Mouse (Mus musculus): ENCODE measurements around the gene Parm1. TPM values are rescaled to one million over a fixed set of nuclear protein-coding genes. Genes with fewer than 3 reads are reported as not detected.

Gene Parm1
- polyA plus RNA-seq (2012; rRNA removed), result 18.1 and 18.3 TPM in 2 replicates

DNA sequence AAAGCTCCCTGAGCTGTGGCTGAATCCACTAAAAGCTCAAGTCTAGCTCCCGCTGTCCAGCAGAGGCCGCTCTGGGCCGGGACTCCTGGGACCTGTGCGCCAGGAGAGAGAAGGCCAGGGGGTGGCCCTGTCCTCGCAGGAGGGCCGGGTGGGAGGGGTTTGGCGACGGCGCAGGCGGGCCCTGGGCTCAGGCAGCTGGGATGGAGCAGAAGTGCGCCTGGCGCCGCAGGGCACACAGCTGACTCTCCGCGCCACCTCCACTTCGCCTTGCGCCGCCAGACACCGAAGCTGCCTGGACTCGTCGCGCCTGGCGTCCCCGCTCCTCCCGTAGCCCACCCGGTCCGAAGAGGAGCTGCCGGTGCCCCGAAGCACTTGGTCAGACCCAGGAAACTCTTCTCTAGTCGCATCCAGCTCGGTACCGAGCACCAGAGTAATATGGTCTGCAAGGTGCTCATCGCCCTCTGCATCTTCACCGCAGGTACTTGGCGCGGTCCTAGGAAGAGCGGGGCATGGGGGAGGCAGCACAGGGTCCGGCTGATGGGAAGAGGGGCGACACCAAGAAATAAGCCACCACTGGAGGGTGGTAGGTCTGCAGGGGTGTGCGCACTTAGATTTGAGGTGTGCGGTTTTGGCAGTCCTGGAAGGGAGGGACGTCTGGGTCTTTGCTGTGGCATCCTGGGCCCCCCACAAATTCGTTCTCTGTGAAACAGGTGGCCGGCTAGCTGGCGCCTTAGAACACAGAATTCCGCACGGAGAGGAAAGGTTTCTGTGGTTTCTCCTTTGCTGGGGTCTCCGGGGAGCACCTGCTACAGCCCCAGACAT is at the start of gene Parm1:
Gene Parm1 (plus strand): TSS at position 136 of the 822 bp plus-strand sequence.
- TF ChIP-seq POLR2A (IDR thresholded peaks at IDR 0.05; ENCODE audit: borderline replicate concordance, insufficient read depth, low read length), result no peak
- TF ChIP-seq CTCF (IDR thresholded peaks at IDR 0.05; ENCODE audit: borderline replicate concordance, insufficient read depth, low read depth, low read length), result peak; percentile 40; the same call in 1 of the 2 replicates
- peak; percentile 58 for DNase-seq
- H3K4me1 ChIP-seq (ENCODE audit: control insufficient read depth, insufficient read depth, low read length), result peaks cover 3% of the 10 kb centered on the region; the same call in 1 of the 2 replicates
- H3K4me3 ChIP-seq (replicated peaks; ENCODE audit: insufficient read depth, low read depth, low read length), result peak within 1 kb of the TSS; percentile 47
- H3K27ac ChIP-seq (ENCODE audit: insufficient read depth, low read length), result 0 out of 2 replicates have a peak within 1 kb of the TSS, but pooled peaks have one; percentile 15
- WGBS, result under 1% methylated on average over 48 of the region's 48 CpGs
- no peaks in the 10 kb centered on the region; the same call in 1 of the 2 replicates for H3K27me3 ChIP-seq (ENCODE audit: control insufficient read depth, insufficient read depth, low read length)

DNA sequence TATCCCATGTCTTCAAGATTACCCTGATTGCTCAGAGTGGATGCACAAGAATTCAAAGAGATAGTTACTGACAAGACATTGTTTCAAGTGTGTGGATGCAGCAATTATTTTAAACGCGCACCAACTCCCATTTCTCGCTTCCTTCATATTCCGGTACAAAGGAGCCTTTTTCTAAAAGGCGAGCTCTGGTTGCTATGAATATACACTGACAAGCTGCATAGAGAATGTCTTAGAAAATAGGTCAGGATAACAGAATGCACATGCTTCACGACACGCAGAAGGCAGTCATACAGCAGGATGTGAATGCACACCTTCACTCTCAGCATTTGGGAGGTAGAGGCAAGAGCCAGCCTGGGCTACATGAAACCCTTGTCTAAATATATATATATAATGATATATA is 42.2 kb upstream of the Parm1 start:
- no peak for DNase-seq
- TF ChIP-seq POLR2A (IDR thresholded peaks at IDR 0.05; ENCODE audit: borderline replicate concordance, insufficient read depth, low read length) (no peak), CTCF (IDR thresholded peaks at IDR 0.05; ENCODE audit: borderline replicate concordance, insufficient read depth, low read depth, low read length) (no peak)
- WGBS, result 92% methylated on average over 7 of the region's 7 CpGs
- no peak overlapping the region for H3K4me3 ChIP-seq (replicated peaks; ENCODE audit: insufficient read depth, low read depth, low read length)
- no peaks in the 10 kb centered on the region for H3K4me1 ChIP-seq (ENCODE audit: control insufficient read depth, insufficient read depth, low read length)
- H3K27me3 ChIP-seq (ENCODE audit: control insufficient read depth, insufficient read depth, low read length), result no peaks in the 10 kb centered on the region
- no peak overlapping the region for H3K27ac ChIP-seq (ENCODE audit: insufficient read depth, low read length)

DNA sequence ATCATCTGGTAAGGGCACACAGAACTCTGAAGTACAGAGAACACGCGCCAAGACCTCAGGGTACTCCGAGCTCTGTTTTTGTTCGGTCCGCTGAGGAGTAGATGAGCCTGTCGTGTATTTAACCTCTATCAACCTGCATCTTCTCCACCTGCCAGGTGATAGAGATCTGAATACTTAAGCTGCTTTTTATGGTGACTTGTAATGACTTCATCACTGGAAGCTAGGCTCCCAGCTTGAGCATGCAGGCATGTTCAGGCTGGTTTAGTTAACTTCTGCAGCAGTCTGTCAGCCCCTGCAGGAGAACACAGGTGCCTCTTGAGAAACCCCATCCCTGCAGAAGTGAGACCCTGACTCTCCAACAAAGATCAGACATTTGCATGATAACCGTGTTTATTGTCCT is 40.6 kb upstream of the Parm1 start:
- H3K4me3 ChIP-seq (replicated peaks; ENCODE audit: insufficient read depth, low read depth, low read length), result no peak overlapping the region
- no peak for DNase-seq
- 85% methylated on average over 7 of the region's 7 CpGs for WGBS
- TF ChIP-seq CTCF (IDR thresholded peaks at IDR 0.05; ENCODE audit: borderline replicate concordance, insufficient read depth, low read depth, low read length) (no peak), POLR2A (IDR thresholded peaks at IDR 0.05; ENCODE audit: borderline replicate concordance, insufficient read depth, low read length) (no peak)
- H3K27ac ChIP-seq (ENCODE audit: insufficient read depth, low read length), result no peak overlapping the region
- no peaks in the 10 kb centered on the region for H3K27me3 ChIP-seq (ENCODE audit: control insufficient read depth, insufficient read depth, low read length)
- no peaks in the 10 kb centered on the region for H3K4me1 ChIP-seq (ENCODE audit: control insufficient read depth, insufficient read depth, low read length)

DNA sequence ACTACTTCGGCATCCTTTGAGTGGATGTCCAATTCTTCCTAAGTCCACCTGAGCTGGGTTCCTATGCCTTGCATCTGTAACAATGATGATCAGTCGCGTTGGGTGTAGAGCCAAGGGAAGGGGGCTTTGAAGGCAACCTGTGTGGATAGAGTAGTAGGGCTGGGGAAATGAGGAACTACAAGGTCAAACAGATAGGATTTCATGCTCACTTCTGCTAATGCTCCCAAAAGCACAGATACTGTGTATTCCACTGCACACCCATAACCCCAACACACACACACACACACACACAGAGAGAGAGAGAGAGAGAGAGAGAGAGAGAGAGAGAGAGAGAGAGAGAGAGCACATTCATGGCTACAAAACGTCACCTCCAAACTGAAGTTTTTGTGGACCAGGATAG is 38.7 kb upstream of the Parm1 start:
- Histone ChIP-seq H3K27ac (ENCODE audit: insufficient read depth, low read length) (no peak overlapping the region), H3K4me3 (replicated peaks; ENCODE audit: insufficient read depth, low read depth, low read length) (no peak overlapping the region), H3K27me3 (ENCODE audit: control insufficient read depth, insufficient read depth, low read length) (no peaks in the 10 kb centered on the region), H3K4me1 (ENCODE audit: control insufficient read depth, insufficient read depth, low read length) (no peaks in the 10 kb centered on the region)
- 92% methylated on average over 4 of the region's 4 CpGs for WGBS
- no peak for DNase-seq
- TF ChIP-seq CTCF (IDR thresholded peaks at IDR 0.05; ENCODE audit: borderline replicate concordance, insufficient read depth, low read depth, low read length), result no peak
- no peak for TF ChIP-seq POLR2A (IDR thresholded peaks at IDR 0.05; ENCODE audit: borderline replicate concordance, insufficient read depth, low read length)

DNA sequence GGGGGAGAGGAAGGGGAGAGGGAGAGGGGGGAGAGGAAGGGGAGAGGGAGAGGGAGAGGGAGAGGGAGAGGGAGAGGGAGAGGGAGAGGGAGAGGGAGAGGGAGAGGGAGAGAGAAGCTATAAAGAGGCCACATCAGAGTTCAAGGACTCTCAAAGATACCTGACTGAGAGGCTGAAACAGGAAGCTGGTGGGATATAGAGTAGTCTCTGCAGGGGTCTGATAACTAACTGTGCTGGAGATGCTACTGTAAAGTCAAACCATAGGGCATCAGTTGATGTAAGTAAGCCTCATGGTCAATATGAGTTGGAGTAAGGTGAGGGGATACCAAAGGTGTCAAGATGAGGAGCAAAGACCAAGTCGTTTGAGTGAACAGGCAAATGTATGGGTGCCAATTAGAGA is 37.3 kb upstream of the Parm1 start:
- no peaks in the 10 kb centered on the region for H3K27me3 ChIP-seq (ENCODE audit: control insufficient read depth, insufficient read depth, low read length)
- no peak for DNase-seq
- no peak overlapping the region for H3K4me3 ChIP-seq (replicated peaks; ENCODE audit: insufficient read depth, low read depth, low read length)
- no peaks in the 10 kb centered on the region for H3K4me1 ChIP-seq (ENCODE audit: control insufficient read depth, insufficient read depth, low read length)
- 68% methylated on average over 1 of the region's 1 CpGs for WGBS
- TF ChIP-seq POLR2A (IDR thresholded peaks at IDR 0.05; ENCODE audit: borderline replicate concordance, insufficient read depth, low read length) (no peak), CTCF (IDR thresholded peaks at IDR 0.05; ENCODE audit: borderline replicate concordance, insufficient read depth, low read depth, low read length) (no peak)
- no peak overlapping the region for H3K27ac ChIP-seq (ENCODE audit: insufficient read depth, low read length)

DNA sequence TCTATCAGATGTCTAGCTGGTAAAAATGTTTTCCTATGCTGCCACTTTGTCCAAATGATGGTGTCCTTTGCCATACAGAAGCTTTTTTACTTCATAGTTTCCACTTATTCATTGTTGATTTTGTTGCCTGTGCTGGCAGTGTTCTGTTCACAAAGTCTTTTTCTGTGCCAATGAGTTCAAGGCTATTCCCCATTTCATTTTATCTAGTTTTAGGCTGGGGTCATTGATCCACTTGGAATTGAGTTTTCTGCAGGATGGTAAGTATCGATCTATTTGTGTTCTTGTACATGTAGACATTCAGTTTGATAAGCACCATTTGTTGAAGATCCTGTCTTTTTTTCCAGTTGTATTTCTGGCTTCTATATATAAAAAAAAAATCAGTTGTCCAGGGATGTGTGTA is 33.1 kb upstream of the Parm1 start:
- H3K27ac ChIP-seq (ENCODE audit: insufficient read depth, low read length), result no peak overlapping the region
- no peak overlapping the region for H3K4me3 ChIP-seq (replicated peaks; ENCODE audit: insufficient read depth, low read depth, low read length)
- no peaks in the 10 kb centered on the region for H3K4me1 ChIP-seq (ENCODE audit: control insufficient read depth, insufficient read depth, low read length)
- DNase-seq, result no peak
- H3K27me3 ChIP-seq (ENCODE audit: control insufficient read depth, insufficient read depth, low read length), result no peaks in the 10 kb centered on the region
- 98% methylated on average over 1 of the region's 1 CpGs for WGBS
- no peak for TF ChIP-seq CTCF (IDR thresholded peaks at IDR 0.05; ENCODE audit: borderline replicate concordance, insufficient read depth, low read depth, low read length)
- no peak for TF ChIP-seq POLR2A (IDR thresholded peaks at IDR 0.05; ENCODE audit: borderline replicate concordance, insufficient read depth, low read length)

DNA sequence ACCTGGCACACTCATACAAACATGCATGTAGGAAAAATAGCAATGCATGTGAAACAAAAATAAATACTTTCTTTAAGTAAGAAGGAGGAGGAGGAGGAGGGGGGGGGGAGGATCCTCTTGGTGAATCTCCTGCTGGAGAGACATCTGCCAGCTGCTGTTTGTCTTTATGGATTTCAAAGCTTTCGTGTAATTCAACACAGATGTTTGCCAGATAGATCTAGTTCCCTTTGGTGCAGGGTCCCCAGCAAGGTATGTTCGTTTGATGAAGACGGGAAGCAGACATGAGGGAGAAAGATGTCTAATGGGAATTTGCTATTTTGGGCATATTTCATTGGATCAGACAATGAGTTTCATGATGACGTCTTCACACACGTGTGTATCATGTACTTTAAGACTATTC is 23.0 kb upstream of the Parm1 start:
- H3K4me1 ChIP-seq (ENCODE audit: control insufficient read depth, insufficient read depth, low read length), result no peaks in the 10 kb centered on the region
- DNase-seq, result no peak
- H3K27ac ChIP-seq (ENCODE audit: insufficient read depth, low read length), result no peak overlapping the region
- no peak for TF ChIP-seq POLR2A (IDR thresholded peaks at IDR 0.05; ENCODE audit: borderline replicate concordance, insufficient read depth, low read length)
- no peak for TF ChIP-seq CTCF (IDR thresholded peaks at IDR 0.05; ENCODE audit: borderline replicate concordance, insufficient read depth, low read depth, low read length)
- no peak overlapping the region for H3K4me3 ChIP-seq (replicated peaks; ENCODE audit: insufficient read depth, low read depth, low read length)
- WGBS, result 69% methylated on average over 5 of the region's 5 CpGs
- H3K27me3 ChIP-seq (ENCODE audit: control insufficient read depth, insufficient read depth, low read length), result no peaks in the 10 kb centered on the region

DNA sequence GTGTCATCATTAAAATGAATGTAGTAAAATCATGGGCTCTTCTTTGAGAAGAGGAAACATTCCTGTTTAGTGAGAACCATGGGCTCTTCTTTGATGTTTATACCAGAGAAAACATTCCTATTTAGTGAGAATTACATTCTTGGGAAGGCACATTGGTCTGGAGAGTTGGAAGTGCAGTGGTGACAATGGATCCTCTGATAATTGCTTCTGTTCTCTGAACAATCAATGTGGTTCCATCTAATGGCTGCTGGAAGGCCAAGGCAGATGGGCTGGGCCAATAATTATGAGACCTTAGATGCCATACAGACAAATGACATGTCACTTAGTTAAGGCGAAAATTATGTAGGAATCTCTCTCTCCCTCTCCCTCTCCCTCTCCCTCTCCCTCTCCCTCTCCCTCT is 16.1 kb upstream of the Parm1 start:
- TF ChIP-seq CTCF (IDR thresholded peaks at IDR 0.05; ENCODE audit: borderline replicate concordance, insufficient read depth, low read depth, low read length) (no peak), POLR2A (IDR thresholded peaks at IDR 0.05; ENCODE audit: borderline replicate concordance, insufficient read depth, low read length) (no peak)
- 74% methylated on average over 1 of the region's 1 CpGs for WGBS
- no peak overlapping the region for H3K4me3 ChIP-seq (replicated peaks; ENCODE audit: insufficient read depth, low read depth, low read length)
- no peak for DNase-seq
- H3K27ac ChIP-seq (ENCODE audit: insufficient read depth, low read length), result no peak overlapping the region
- no peaks in the 10 kb centered on the region for H3K4me1 ChIP-seq (ENCODE audit: control insufficient read depth, insufficient read depth, low read length)
- no peaks in the 10 kb centered on the region for H3K27me3 ChIP-seq (ENCODE audit: control insufficient read depth, insufficient read depth, low read length)
